ENCODE assay signal across 20 mouse cellular contexts in the genomic region with DNA sequence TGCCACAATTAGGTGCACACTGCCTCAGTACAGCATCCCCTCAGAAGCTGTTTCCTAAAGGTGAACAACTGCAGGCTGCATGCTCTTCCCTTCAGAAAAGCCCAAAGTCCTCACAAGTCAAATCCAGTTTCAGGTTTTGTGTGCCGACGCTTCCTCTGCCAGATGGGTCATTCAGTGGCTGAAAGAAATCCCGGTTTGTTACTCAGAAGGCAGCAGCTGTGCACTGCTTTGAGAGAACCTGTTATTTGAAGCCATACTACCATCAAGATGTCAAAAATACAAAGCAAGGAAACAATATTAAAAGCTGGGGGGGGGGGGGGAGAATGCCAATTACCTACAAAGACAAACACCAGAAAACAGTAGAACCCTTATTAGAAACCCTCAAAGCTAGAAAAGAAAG.
DNase-seq lines count a peak whose midpoint lies in the region; ATAC-seq lines count a peak whose summit lies in the region.
"Had no signal": no experiment of that assay in that cellular context is flagged by ENCODE, and none has a peak within 500 bp of the region (broad histone marks: within the 10 kb centered on the region; RNA-seq: fewer than 3 reads in every experiment).

No protein-coding gene starts in this region.

- no peak overlapping the region for H3K9ac ChIP-seq in forebrain, embryonic 13.5 days
- H3K9ac ChIP-seq in midbrain, embryonic 14.5 days (replicated peaks; ENCODE audit: low read length): no peak overlapping the region
- no peak overlapping the region for H3K9ac ChIP-seq in midbrain, embryonic 15.5 days
- H3K9ac ChIP-seq in embryonic facial prominence, embryonic 11.5 days (replicated peaks; ENCODE audit: low read length): no peak overlapping the region
- H3K9ac ChIP-seq: embryonic facial prominence, embryonic 12.5 days; kidney, embryonic 15.5 days; liver, embryonic 14.5 days; lung, embryonic 14.5 days had no signal

- 19% methylated on average over 3 of the region's 3 CpGs for WGBS in forebrain, embryonic 13.5 days
- 62% methylated on average over 3 of the region's 3 CpGs for WGBS in forebrain, embryonic 10.5 days
- 40% methylated on average over 3 of the region's 3 CpGs for WGBS in midbrain, embryonic 14.5 days
- 29% methylated on average over 3 of the region's 3 CpGs for WGBS in midbrain, embryonic 15.5 days
- WGBS in embryonic facial prominence, embryonic 11.5 days: 58% methylated on average over 3 of the region's 3 CpGs
- 79% methylated on average over 3 of the region's 3 CpGs for WGBS in heart, embryonic 10.5 days

- no peaks in the 10 kb centered on the region for H3K9me3 ChIP-seq in forebrain, embryonic 13.5 days (replicated peaks)
- no peaks in the 10 kb centered on the region for H3K9me3 ChIP-seq in forebrain, embryonic 10.5 days
- no peaks in the 10 kb centered on the region for H3K9me3 ChIP-seq in midbrain, embryonic 14.5 days (ENCODE audit: control insufficient read depth, low read length)
- no peaks in the 10 kb centered on the region for H3K9me3 ChIP-seq in midbrain, embryonic 15.5 days
- H3K9me3 ChIP-seq in embryonic facial prominence, embryonic 11.5 days (replicated peaks; ENCODE audit: control insufficient read depth, low read length): no peaks in the 10 kb centered on the region
- no peaks in the 10 kb centered on the region for H3K9me3 ChIP-seq in heart, embryonic 10.5 days
- H3K9me3 ChIP-seq: embryonic facial prominence, embryonic 12.5 days; kidney, embryonic 15.5 days; megakaryocyte, embryonic 14.5 days had no signal

- H3K27me3 ChIP-seq in forebrain, embryonic 13.5 days: no peaks in the 10 kb centered on the region
- no peaks in the 10 kb centered on the region for H3K27me3 ChIP-seq in forebrain, embryonic 10.5 days (ENCODE audit: poor library complexity, severe bottlenecking)
- no peaks in the 10 kb centered on the region for H3K27me3 ChIP-seq in midbrain, embryonic 14.5 days (ENCODE audit: control insufficient read depth, insufficient read depth, low read length)
- H3K27me3 ChIP-seq in midbrain, embryonic 15.5 days (replicated peaks): no peaks in the 10 kb centered on the region
- no peaks in the 10 kb centered on the region for H3K27me3 ChIP-seq in embryonic facial prominence, embryonic 11.5 days (ENCODE audit: control insufficient read depth, insufficient read depth, low read length)
- H3K27me3 ChIP-seq in heart, embryonic 10.5 days (ENCODE audit: insufficient read depth, poor library complexity, severe bottlenecking): no peaks in the 10 kb centered on the region
- H3K27me3 ChIP-seq: embryonic facial prominence, embryonic 12.5 days; kidney, embryonic 15.5 days; megakaryocyte, embryonic 14.5 days had no signal

- no peak overlapping the region for H3K27ac ChIP-seq in forebrain, embryonic 13.5 days
- no peak overlapping the region for H3K27ac ChIP-seq in forebrain, embryonic 10.5 days
- no peak overlapping the region for H3K27ac ChIP-seq in midbrain, embryonic 14.5 days (replicated peaks; ENCODE audit: low read depth, low read length)
- no peak overlapping the region for H3K27ac ChIP-seq in midbrain, embryonic 15.5 days
- no peak overlapping the region for H3K27ac ChIP-seq in embryonic facial prominence, embryonic 11.5 days (replicated peaks; ENCODE audit: low read depth, low read length)
- no peak overlapping the region for H3K27ac ChIP-seq in heart, embryonic 10.5 days
- H3K27ac ChIP-seq: embryonic facial prominence, embryonic 12.5 days; kidney, embryonic 15.5 days; left cerebral cortex, adult 2 months; liver, embryonic 14.5 days had no signal

- no peak for DNase-seq in forebrain, embryonic 10.5 days (ENCODE audit: extremely low spot score, low spot score)
- peak; percentile 14 for DNase-seq in midbrain, embryonic 14.5 days
- peak; percentile 5 for DNase-seq in embryonic facial prominence, embryonic 11.5 days (ENCODE audit: low spot score)
- DNase-seq in heart, embryonic 10.5 days (ENCODE audit: low spot score): no peak
- no peak for DNase-seq in cerebellum, postnatal 4 days (ENCODE audit: low spot score in 2 of 2)
- DNase-seq: adrenal gland, postnatal 36 days; cerebellum, adult 11-12 months; cerebellum, postnatal 14 days; kidney, adult 11 months; layer of hippocampus, adult 9-11 months; lung, embryonic 14.5 days had no signal

- H3K4me2 ChIP-seq in forebrain, embryonic 13.5 days: no peak overlapping the region
- no peak overlapping the region for H3K4me2 ChIP-seq in midbrain, embryonic 14.5 days (ENCODE audit: low read length)
- H3K4me2 ChIP-seq in midbrain, embryonic 15.5 days: no peak overlapping the region
- H3K4me2 ChIP-seq in embryonic facial prominence, embryonic 11.5 days (ENCODE audit: low read depth, low read length): no peak overlapping the region
- H3K4me2 ChIP-seq: embryonic facial prominence, embryonic 12.5 days; heart, embryonic 11.5 days; kidney, embryonic 15.5 days; lung, embryonic 14.5 days had no signal

- H3K4me1 ChIP-seq in forebrain, embryonic 13.5 days: peaks cover 19% of the 10 kb centered on the region
- 0 out of 2 replicates have a peak, but pooled peaks cover 3% of the 10 kb centered on the region for H3K4me1 ChIP-seq in forebrain, embryonic 10.5 days
- H3K4me1 ChIP-seq in midbrain, embryonic 14.5 days (ENCODE audit: control insufficient read depth, insufficient read depth, low read length): 0 out of 2 replicates have a peak, but pooled peaks cover 21% of the 10 kb centered on the region
- H3K4me1 ChIP-seq in midbrain, embryonic 15.5 days: peaks cover 13% of the 10 kb centered on the region; the same call in 1 of the 2 replicates
- no peaks in the 10 kb centered on the region for H3K4me1 ChIP-seq in embryonic facial prominence, embryonic 11.5 days (ENCODE audit: control insufficient read depth, insufficient read depth, low read length)
- no peaks in the 10 kb centered on the region for H3K4me1 ChIP-seq in heart, embryonic 10.5 days
- H3K4me1 ChIP-seq: embryonic facial prominence, embryonic 12.5 days; kidney, embryonic 15.5 days; megakaryocyte, embryonic 14.5 days had no signal

- no peaks in the 10 kb centered on the region for H3K36me3 ChIP-seq in forebrain, embryonic 13.5 days (ENCODE audit: poor library complexity, severe bottlenecking)
- no peaks in the 10 kb centered on the region for H3K36me3 ChIP-seq in forebrain, embryonic 10.5 days (replicated peaks)
- no peaks in the 10 kb centered on the region for H3K36me3 ChIP-seq in midbrain, embryonic 14.5 days (ENCODE audit: control insufficient read depth, insufficient read depth, low read length)
- no peaks in the 10 kb centered on the region for H3K36me3 ChIP-seq in midbrain, embryonic 15.5 days (replicated peaks)
- no peaks in the 10 kb centered on the region for H3K36me3 ChIP-seq in embryonic facial prominence, embryonic 11.5 days (replicated peaks; ENCODE audit: control insufficient read depth, insufficient read depth, low read depth, low read length)
- no peaks in the 10 kb centered on the region for H3K36me3 ChIP-seq in heart, embryonic 10.5 days
- H3K36me3 ChIP-seq: embryonic facial prominence, embryonic 12.5 days; kidney, embryonic 15.5 days had no signal

- ATAC-seq in forebrain, embryonic 13.5 days: peak; percentile 63; the same call in 1 of the 2 replicates
- no peak for ATAC-seq in midbrain, embryonic 14.5 days (ENCODE audit: low FRiP score, low TSS enrichment)
- no peak for ATAC-seq in midbrain, embryonic 15.5 days (replicated peaks)
- ATAC-seq in embryonic facial prominence, embryonic 11.5 days (replicated peaks; ENCODE audit: insufficient number of reproducible peaks, low FRiP score, low TSS enrichment, low read depth): no peak

- no peak overlapping the region for H3K4me3 ChIP-seq in forebrain, embryonic 13.5 days
- H3K4me3 ChIP-seq in forebrain, embryonic 10.5 days: no peak overlapping the region
- H3K4me3 ChIP-seq in midbrain, embryonic 14.5 days (replicated peaks; ENCODE audit: low read depth, low read length): no peak overlapping the region
- no peak overlapping the region for H3K4me3 ChIP-seq in midbrain, embryonic 15.5 days
- no peak overlapping the region for H3K4me3 ChIP-seq in embryonic facial prominence, embryonic 11.5 days (ENCODE audit: low read depth, low read length)
- H3K4me3 ChIP-seq in heart, embryonic 10.5 days: no peak overlapping the region
- H3K4me3 ChIP-seq: embryonic facial prominence, embryonic 12.5 days; erythroblast, embryonic 14.5 days; kidney, embryonic 15.5 days; left cerebral cortex, adult 2 months; megakaryocyte, embryonic 14.5 days had no signal

Comparison
In these comparisons a context has a peak if more than half of its experiments do, and no peak if none do; other contexts are left out.
1. DNase-seq: peak in midbrain, embryonic 14.5 days (single experiment) and embryonic facial prominence, embryonic 11.5 days (single experiment); none in forebrain, embryonic 10.5 days (single experiment), heart, embryonic 10.5 days (single experiment) and cerebellum, postnatal 4 days (0 of 2).